Mouse (Mus musculus): ENCODE measurements around the gene Micu1. TPM values are rescaled to one million over a fixed set of nuclear protein-coding genes. Genes with fewer than 3 reads are reported as not detected.
"Not testable (repeated sequence)": the region's sequence is repeated elsewhere in the genome, so short reads cannot be mapped to it uniquely, and the experiment has no call there.

The Micu1 gene
- polyA plus RNA-seq, 1 experiment from 2014 or later: 36.3 TPM

GRCm38 (mm10) chr10:59875396-59875795, 173.1 kb downstream of the Micu1 start:
- Histone ChIP-seq H3K4me1 (replicated peaks) (peaks cover 64% of the 10 kb centered on the region), H3K36me3 (no peaks in the 10 kb centered on the region), H3K9ac (peak overlapping the region; percentile 80), H3K27ac (peak overlapping the region; percentile 100), H3K9me3 (replicated peaks) (0 out of 2 replicates have a peak, but pooled peaks cover 9% of the 10 kb centered on the region), H3K4me2 (peak overlapping the region; percentile 78), H3K27me3 (no peaks in the 10 kb centered on the region), H3K4me3 (replicated peaks) (peak overlapping the region; percentile 60)
- WGBS (ENCODE audit: insufficient replicate concordance): 0% methylated on average over 1 of the region's 1 CpGs
- DNase-seq (peak; percentile 75), ATAC-seq (ENCODE audit: low read depth) (peak; percentile 72)

GRCm38 (mm10) chr10:59876698-59877097, 174.4 kb downstream of the Micu1 start:
- H3K27me3 ChIP-seq; H3K36me3 ChIP-seq; H3K9me3 ChIP-seq (replicated peaks); ATAC-seq (ENCODE audit: low read depth); H3K4me3 ChIP-seq (replicated peaks); DNase-seq: not testable (repeated sequence)
- WGBS (ENCODE audit: insufficient replicate concordance): 91% methylated on average over 4 of the region's 4 CpGs
- Histone ChIP-seq H3K9ac (peak overlapping the region; percentile 80), H3K4me2 (0 out of 2 replicates have a peak overlapping the region, but pooled peaks have one; percentile 78), H3K27ac (peak overlapping the region; percentile 100), H3K4me1 (replicated peaks) (peaks cover 77% of the 10 kb centered on the region)

DNA sequence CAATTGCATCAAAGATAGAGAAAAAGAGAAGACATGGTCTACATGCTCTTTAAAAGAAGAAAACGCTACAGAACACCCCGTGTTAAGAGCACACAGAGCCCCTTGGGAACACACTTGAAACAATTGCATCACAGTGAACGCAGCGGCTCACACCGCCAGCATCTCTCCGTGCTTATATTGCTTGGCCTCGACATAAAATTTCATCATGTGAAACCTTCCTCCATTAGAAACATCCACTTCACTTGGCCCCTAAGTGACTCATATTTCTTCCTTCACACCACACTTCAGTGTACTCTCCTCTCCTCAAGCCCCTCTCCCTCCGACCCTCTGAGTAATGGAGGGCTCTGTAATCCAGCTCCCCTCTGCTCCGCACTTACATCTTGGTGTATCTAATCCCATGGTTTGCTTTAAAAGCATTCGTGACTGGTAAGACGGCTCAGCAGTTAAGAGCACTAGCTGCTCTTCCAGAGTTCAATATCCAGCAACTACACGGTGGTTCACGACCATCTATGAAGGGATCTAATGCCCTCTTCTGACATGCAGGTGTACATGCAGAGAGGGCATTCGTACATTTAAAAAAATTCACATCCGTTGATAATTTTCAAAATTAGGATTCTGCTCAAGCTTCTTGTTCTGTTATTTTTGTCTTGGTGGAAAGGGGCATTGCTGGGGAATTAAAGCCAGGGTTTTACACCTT, 175.3 kb downstream of the Micu1 start:
- H3K4me2 ChIP-seq: peak overlapping the region; percentile 79
- 75% methylated on average over 15 of the region's 15 CpGs for WGBS (ENCODE audit: insufficient replicate concordance)
- ATAC-seq (ENCODE audit: low read depth) (no peak), DNase-seq (no peak)
- H3K9me3 ChIP-seq (replicated peaks): no peaks in the 10 kb centered on the region
- 0 out of 2 replicates have a peak, but pooled peaks cover 11% of the 10 kb centered on the region for H3K36me3 ChIP-seq
- peak overlapping the region; percentile 100 for H3K27ac ChIP-seq
- H3K4me1 ChIP-seq (replicated peaks): peaks cover 83% of the 10 kb centered on the region
- no peak overlapping the region for H3K4me3 ChIP-seq (replicated peaks)
- peak overlapping the region; percentile 94 for H3K9ac ChIP-seq
- H3K27me3 ChIP-seq: no peaks in the 10 kb centered on the region

GRCm38 (mm10) chr10:59878823-59879222, 176.5 kb downstream of the Micu1 start:
- 19% methylated on average over 5 of the region's 5 CpGs for WGBS (ENCODE audit: insufficient replicate concordance)
- peak overlapping the region; percentile 94 for H3K9ac ChIP-seq
- H3K36me3 ChIP-seq: peaks cover 24% of the 10 kb centered on the region
- H3K4me3 ChIP-seq (replicated peaks): peak overlapping the region; percentile 87
- peaks cover 85% of the 10 kb centered on the region for H3K4me1 ChIP-seq (replicated peaks)
- ATAC-seq (ENCODE audit: low read depth) (0 out of 2 replicates have a peak, but pooled peaks have one; percentile 10), DNase-seq (no peak)
- H3K27ac ChIP-seq: peak overlapping the region; percentile 100
- H3K27me3 ChIP-seq: no peaks in the 10 kb centered on the region
- no peaks in the 10 kb centered on the region for H3K9me3 ChIP-seq (replicated peaks)
- peak overlapping the region; percentile 79 for H3K4me2 ChIP-seq

- H3K4me3 ChIP-seq (replicated peaks): peak within 1 kb of the TSS; percentile 87
- peaks cover 85% of the 10 kb centered on the region for H3K4me1 ChIP-seq (replicated peaks)
- H3K27me3 ChIP-seq: no peaks in the 10 kb centered on the region
- peak within 1 kb of the TSS; percentile 94 for H3K9ac ChIP-seq
- ATAC-seq (ENCODE audit: low read depth) (peak; percentile 78), DNase-seq (peak; percentile 91)
- no peaks in the 10 kb centered on the region for H3K9me3 ChIP-seq (replicated peaks)
- H3K4me2 ChIP-seq: peak within 1 kb of the TSS; percentile 79
- peak within 1 kb of the TSS; percentile 100 for H3K27ac ChIP-seq
- under 1% methylated on average over 80 of the region's 80 CpGs for WGBS (ENCODE audit: insufficient replicate concordance)
- peaks cover 30% of the 10 kb centered on the region for H3K36me3 ChIP-seq
Observed at GRCm38 (mm10) chr10:59879255-59880028, 177.2 kb downstream of the Micu1 start, which contains the start of gene Dnajb12. Gene Dnajb12, plus strand, starts transcription at chr10:59879556.

GRCm38 (mm10) chr10:59880029-59880386, 177.7 kb downstream of the Micu1 start:
- peak overlapping the region; percentile 87 for H3K4me3 ChIP-seq (replicated peaks)
- DNase-seq: no peak
- peak overlapping the region; percentile 94 for H3K9ac ChIP-seq
- H3K36me3 ChIP-seq: peaks cover 35% of the 10 kb centered on the region
- 1% methylated on average over 13 of the region's 13 CpGs for WGBS (ENCODE audit: insufficient replicate concordance)
- H3K27ac ChIP-seq: peak overlapping the region; percentile 100
- H3K9me3 ChIP-seq (replicated peaks): no peaks in the 10 kb centered on the region
- peak; percentile 24 for ATAC-seq (ENCODE audit: low read depth)
- peak overlapping the region; percentile 79 for H3K4me2 ChIP-seq
- no peaks in the 10 kb centered on the region for H3K27me3 ChIP-seq
- H3K4me1 ChIP-seq (replicated peaks): peaks cover 85% of the 10 kb centered on the region

DNA sequence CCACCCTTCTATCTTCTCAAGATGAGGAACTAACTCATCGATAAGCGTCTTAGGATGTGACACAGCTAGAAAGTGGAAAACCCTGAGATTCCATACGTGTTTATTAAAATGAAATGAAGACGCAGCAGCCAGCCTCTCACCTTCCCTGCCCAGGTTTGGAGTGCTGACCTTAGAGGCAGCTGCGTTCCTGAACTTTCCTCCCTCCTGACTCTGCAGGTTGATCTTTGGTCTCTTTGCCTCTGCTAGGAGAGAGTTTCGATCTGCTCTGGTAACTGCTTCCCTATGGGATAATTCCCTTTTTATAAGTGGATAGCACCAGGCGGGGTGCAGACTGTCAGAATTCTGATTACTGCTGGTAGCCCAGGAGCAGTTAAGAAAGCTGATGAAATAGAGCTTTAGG, 178.6 kb downstream of the Micu1 start:
- DNase-seq (no peak), ATAC-seq (ENCODE audit: low read depth) (no peak)
- peaks cover 87% of the 10 kb centered on the region for H3K4me1 ChIP-seq (replicated peaks)
- peak overlapping the region; percentile 87 for H3K4me3 ChIP-seq (replicated peaks)
- peak overlapping the region; percentile 94 for H3K9ac ChIP-seq
- H3K27ac ChIP-seq: peak overlapping the region; percentile 100
- no peaks in the 10 kb centered on the region for H3K27me3 ChIP-seq
- H3K36me3 ChIP-seq: peaks cover 43% of the 10 kb centered on the region
- peak overlapping the region; percentile 79 for H3K4me2 ChIP-seq
- H3K9me3 ChIP-seq (replicated peaks): no peaks in the 10 kb centered on the region
- 53% methylated on average over 7 of the region's 7 CpGs for WGBS (ENCODE audit: insufficient replicate concordance)

DNA sequence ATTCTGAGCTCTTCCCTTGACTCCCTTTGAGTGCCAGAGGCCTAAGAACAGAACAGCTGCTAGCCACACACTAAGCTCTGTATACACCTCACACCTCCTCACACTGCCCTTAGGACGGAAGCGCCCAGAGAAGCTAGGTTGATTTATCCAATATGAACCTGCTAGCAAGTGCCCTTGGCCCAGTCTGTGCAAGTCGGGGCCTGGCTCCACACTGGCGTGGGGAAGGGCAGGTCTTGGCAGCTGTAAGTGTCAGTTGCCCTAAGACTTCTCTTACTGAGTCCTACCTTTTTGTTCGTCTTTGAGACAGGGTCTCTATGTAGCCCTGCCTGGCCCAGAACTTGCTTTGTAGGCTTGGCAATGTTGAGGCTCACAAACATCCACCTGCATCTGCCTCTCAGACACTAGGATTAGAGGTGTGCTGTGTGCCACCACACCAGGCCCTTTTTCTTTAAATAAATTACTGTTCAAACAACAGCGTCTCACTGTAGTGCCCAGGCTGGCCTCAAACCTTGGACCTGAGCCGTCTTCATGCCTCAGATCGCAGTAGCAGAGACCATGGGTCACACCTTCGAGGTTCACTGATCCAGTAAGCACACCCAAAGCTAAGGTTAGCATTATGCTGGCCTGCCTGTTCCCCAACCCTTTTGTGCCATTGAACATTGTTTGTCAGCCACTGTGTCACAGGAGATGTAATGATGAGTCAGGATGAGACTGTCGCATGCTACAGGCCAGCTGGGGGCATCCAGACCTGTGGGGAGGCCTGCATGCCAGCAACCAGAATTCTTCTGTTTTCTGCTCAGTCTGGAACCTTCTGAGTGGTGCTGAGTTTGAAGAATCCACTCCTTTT, 182.3 kb downstream of the Micu1 start:
- H3K27ac ChIP-seq: peak overlapping the region; percentile 78

DNA sequence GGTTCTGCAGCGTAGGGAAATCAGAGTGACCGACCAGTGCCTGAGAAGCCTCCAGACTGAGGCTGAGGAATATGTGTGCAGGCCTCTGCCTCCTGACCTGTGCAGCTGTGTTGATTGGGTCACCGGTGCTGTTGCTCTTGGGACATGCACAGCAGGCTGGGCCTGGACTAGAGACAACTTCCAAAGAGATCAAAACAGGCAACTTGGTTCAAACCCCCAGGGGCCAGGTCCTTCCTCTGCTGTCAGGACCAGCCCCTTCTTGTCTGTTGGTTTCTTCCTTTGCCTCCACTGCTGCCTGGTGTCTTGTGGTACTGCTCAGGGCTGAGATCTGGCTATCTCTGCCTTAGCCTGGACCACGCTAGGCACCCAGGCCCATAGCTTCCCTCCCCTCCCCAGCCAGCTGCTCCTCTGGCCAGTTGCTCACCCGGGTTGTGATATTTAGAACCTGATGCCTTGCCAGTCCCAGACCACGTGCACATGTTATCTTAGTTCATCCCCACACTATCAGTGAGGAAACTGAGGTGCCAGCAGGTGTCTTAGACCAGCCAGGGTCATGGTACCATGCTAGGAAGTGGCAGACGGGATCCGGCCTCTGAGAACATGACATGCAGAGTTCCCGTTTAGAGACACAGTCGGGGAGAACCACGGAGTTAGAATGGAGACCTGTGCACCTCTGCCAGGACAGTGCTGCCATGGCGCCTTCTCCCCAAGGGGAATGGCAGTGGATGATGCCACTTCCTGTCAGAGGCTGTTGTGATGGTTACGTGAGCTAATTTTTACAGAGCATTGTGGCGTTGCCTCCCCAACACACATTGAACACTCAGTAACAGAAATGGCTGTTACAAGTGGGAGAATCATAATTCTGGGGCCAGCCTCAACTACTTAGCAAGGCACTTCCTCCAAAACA, 183.2 kb downstream of the Micu1 start:
- Histone ChIP-seq H3K27ac (peak overlapping the region; percentile 78), H3K4me2 (no peak overlapping the region), H3K9me3 (replicated peaks) (no peaks in the 10 kb centered on the region), H3K9ac (peak overlapping the region; percentile 61), H3K4me1 (replicated peaks) (peaks cover 87% of the 10 kb centered on the region), H3K36me3 (peaks cover 61% of the 10 kb centered on the region), H3K27me3 (no peaks in the 10 kb centered on the region), H3K4me3 (replicated peaks) (no peak overlapping the region)
- peak; percentile 12; the same call in 1 of the 2 replicates for ATAC-seq (ENCODE audit: low read depth)
- 72% methylated on average over 14 of the region's 14 CpGs for WGBS (ENCODE audit: insufficient replicate concordance)
- no peak for DNase-seq

More for the DNA sequence above, 182.3 kb downstream of the Micu1 start:
- Histone ChIP-seq H3K4me3 (replicated peaks) (no peak overlapping the region), H3K27me3 (no peaks in the 10 kb centered on the region), H3K4me1 (replicated peaks) (peaks cover 89% of the 10 kb centered on the region), H3K9me3 (replicated peaks) (no peaks in the 10 kb centered on the region), H3K36me3 (peaks cover 54% of the 10 kb centered on the region), H3K9ac (peak overlapping the region; percentile 61), H3K4me2 (no peak overlapping the region)
- 88% methylated on average over 10 of the region's 10 CpGs for WGBS (ENCODE audit: insufficient replicate concordance)
- no peak for ATAC-seq (ENCODE audit: low read depth)
- DNase-seq: no peak

- DNase-seq: no peak
- Histone ChIP-seq H3K36me3 (peaks cover 67% of the 10 kb centered on the region), H3K4me2 (no peak overlapping the region), H3K27me3 (no peaks in the 10 kb centered on the region), H3K4me3 (replicated peaks) (no peak overlapping the region), H3K9ac (peak overlapping the region; percentile 61), H3K9me3 (replicated peaks) (no peaks in the 10 kb centered on the region), H3K27ac (peak overlapping the region; percentile 78), H3K4me1 (replicated peaks) (peaks cover 81% of the 10 kb centered on the region)
- whole genome bisulfite sequencing (ENCODE audit: insufficient replicate concordance): 97% methylated on average over 1 of the region's 1 CpGs
- ATAC-seq (ENCODE audit: low read depth): peak; percentile 39
Observed at GRCm38 (mm10) chr10:59886081-59886466, 183.8 kb downstream of the Micu1 start.

Measured in liver, embryonic 13.5 days (tissue).